Mouse (Mus musculus) cerebellum, postnatal 4 days (tissue): Measurements from ENCODE around the gene Rbbp4.
"Not testable (repeated sequence)": the region's sequence is repeated elsewhere in the genome, so short reads cannot be mapped to it uniquely, and the experiment has no call there.

Source experiments
- DNase-seq, 2 experiments: peaks; one replicate each; pipeline ENCODE4 v3.0.0; 2022; ENCODE audit warnings: low spot score in 2 of 2, mixed read lengths in 1 of 2

The Rbbp4 gene

DNA sequence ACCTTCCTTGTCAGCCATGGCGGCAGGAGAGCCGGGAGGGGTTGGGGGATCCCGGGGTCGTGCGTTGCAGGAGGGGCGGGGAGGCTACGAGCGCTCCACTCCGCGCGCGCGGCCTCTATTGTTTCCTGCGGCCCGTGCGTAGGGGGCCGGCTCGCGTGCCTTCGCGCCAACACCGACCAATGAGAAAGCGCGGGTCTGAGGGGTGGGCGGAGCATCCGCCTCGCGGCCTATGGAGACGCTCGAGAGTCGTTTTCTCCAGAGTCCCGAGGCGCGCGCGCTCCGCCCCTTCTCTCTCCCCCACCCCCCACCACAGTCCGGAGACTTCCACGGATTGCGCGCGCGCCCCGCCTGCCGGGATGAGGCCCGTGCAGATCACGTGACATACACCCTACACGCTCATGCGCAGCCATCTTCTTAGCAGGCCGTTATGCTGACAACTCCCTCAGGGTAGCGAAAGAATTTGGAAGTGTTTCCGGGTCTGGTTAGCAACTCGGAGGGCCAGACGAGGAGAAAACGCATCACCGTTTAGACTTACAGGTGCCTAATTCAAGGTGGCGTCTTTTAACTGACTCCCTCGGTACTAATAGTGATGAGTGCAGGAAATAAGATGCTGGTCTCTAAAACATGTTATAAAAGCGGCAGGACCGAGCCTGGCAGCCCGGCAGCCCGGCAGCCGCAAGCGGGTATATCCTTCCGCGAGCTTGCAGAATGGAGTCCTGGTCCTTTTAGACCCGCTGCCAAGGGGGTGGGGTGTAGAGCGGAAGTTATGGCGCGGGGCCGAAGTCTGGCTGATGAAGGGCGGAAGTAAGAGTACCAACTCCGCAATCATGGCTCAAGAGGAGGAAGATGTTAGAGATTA, at the start of gene Rbbp4, which contains the start of gene Zbtb8os:
TSS of gene Rbbp4 (minus strand) at position 155 of the 859 bp plus-strand sequence.
TSS of gene Zbtb8os (plus strand) at position 480 of the 859 bp plus-strand sequence.
- DNase-seq = peak; percentile 91 to 97

- no peak for DNase-seq
Measured at GRCm38 (mm10) chr4:129384440-129384839, 49.3 kb upstream of the Rbbp4 start.

DNA sequence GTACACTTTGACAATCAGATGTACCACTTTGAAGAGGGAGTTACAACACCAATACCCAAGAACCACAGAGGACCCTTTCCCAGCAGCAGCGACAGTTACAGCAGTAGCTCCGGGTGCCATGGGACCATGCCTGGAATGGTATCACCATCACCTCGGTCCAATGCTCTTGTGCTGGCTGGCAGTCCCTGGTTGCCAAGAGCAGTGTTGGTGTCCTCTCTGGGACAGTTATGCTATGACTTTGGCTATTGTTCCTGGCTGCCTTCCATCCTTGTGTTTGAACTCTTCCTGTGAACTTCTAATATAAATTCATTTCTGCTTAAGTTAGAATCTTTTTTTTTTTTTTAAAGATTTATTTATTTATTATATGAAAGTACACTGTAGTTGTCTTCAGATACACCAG, 48.4 kb upstream of the Rbbp4 start:
- no peak for DNase-seq

DNA sequence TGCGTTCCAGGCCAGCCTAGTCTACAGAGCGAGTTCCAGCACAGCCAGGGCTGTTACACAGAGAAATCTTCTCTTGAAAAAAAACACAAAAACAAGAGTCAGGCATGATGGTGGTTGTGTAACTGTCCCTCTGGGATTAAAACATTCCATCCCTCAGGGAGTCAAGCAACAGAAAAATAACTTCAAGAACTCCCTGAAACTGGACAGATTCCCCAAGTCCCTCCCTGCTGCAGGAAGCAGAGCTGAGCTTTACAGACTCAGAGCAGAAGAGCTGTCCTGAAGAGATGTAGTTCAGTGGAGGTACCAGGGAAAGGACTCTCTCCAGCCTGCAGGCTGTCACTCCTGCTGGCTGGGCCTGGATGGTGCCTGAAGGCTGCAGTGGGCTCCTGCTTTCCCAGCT, 47.3 kb upstream of the Rbbp4 start:
- no peak for DNase-seq

- no peak for DNase-seq
Measured at GRCm38 (mm10) chr4:129382029-129382428, 46.9 kb upstream of the Rbbp4 start.

DNA sequence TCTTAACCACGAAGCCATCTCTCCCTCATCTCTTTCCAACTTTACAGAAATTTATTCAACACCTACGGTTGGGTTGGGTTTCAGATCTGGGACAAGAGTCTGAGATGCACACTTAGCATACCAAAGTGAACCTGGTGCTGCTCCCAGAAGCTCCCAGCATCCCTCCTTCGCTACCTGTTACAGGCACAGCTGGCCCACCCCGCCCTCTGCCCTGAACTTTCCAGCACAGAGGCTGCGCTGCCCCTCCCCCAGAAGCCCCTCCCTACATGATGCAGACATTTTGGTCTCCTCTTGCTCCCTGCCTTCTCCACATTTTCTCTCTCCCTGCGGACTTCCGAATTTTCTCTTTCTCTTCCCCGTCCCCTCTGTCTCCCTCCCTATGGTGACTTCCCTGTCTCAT, 46.0 kb upstream of the Rbbp4 start:
- DNase-seq = no peak

DNA sequence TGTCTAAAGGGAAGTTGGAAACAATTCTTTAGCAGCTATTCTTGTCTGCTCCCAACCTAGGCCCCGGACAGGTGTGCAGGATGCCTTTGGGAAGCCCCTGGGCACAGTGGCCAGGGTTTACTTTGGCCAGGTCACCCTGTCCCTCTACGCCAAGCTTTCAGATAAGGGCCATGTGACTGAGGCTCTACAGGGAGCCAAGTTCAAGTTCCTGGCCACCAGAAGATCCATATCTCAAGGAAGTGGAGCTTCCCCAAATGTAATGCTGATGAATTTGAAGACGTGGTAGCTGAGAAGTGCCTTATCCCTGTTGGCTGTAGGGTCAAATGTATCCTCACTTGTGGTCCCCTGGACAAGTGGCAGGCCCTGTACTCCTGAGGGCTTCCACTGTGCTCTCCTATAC, 44.6 kb upstream of the Rbbp4 start:
- DNase-seq = no peak

DNA sequence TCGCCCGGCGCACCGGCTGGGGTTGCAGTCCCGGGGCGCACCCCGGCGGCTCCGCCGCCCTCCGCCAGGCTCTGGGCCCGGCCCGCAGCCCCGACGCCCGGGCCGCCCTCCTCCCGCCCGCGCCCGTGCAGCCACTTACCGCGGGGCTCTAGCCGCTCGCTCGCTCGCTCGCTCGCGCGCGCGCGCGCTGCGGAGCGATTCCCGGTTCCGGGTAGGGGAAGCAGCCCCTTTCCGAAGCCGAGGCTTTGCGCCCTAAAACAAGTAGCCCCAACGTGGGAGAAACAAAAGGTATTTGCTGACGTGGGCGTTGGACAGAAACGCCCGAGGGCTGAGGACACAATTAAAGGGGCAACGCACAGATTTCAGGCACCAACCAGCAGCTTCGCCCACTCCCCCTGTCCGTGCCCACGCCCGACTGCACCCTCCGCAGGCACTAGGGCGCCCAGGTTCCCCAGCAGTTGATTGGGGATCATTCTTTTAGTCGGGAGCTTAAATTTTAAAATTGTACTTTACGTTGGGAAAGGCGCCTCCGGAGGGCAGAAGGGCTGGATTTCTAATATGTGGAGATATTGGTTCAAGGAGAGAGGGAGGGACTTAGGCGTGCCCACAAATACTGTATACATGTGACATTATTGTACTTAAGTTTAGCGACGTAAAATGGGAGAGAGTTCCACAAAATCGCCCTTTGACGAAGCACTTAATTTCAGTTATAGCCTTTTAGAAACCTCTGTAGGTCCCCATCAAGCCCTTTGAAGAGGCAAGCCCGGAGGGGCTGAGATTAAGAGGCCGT, 42.6 kb upstream of the Rbbp4 start, which contains the start of gene Zbtb8a:
TSS of gene Zbtb8a (minus strand) at position 516 of the 790 bp plus-strand sequence.
- DNase-seq = peak in 1 of 2 experiments; percentile 50

- peak in 1 of 2 experiments; percentile 53 for DNase-seq
Measured at GRCm38 (mm10) chr4:129376961-129377545, 41.9 kb upstream of the Rbbp4 start.

GRCm38 (mm10) chr4:129375821-129376220, 40.7 kb upstream of the Rbbp4 start:
- no peak for DNase-seq

GRCm38 (mm10) chr4:129375000-129375399, 39.8 kb upstream of the Rbbp4 start:
- DNase-seq = no peak

- DNase-seq = no peak
Measured at GRCm38 (mm10) chr4:129374219-129374755, 39.1 kb upstream of the Rbbp4 start.

- no peak for DNase-seq
Measured at GRCm38 (mm10) chr4:129373202-129373976, 38.2 kb upstream of the Rbbp4 start.

DNA sequence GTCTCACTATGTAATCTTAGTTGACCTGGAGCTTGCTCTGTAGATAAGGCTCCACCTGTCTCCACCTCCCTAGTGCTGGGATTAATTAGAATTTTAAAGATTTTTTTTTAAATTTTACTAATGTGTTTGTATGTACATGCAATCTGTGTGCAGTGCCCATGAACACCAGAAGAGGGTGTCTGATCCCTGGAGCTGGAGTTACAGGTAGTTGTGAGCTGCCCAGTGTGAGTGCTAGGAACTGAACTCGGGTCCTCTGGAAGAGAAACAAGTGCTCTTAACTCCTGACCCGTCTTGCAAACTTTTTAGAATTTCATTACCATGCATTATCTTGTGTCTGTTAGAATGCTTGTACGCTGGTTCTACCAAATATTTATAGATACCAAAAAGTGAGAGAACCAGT, 36.2 kb upstream of the Rbbp4 start:
- no peak for DNase-seq

DNA sequence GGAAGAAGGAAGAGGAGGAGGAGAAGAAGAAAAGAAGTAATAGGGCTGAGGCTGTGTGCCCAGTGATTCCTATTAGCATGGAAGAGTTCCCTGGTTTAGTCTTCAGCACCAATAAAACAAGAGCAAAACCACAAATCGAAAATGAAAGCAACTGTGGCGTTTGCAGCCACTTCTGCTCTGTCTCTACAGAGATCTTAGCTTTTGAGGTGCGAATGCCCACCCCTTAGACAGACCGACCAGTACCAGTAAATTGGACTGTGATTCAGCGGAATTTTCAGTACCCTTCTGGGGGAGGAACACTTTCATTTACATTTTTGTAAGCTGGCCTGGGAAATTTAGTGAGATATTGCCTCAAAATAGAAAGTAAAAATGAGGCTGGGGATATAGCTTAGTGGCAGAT, 30.1 kb upstream of the Rbbp4 start:
- DNase-seq = no peak

DNA sequence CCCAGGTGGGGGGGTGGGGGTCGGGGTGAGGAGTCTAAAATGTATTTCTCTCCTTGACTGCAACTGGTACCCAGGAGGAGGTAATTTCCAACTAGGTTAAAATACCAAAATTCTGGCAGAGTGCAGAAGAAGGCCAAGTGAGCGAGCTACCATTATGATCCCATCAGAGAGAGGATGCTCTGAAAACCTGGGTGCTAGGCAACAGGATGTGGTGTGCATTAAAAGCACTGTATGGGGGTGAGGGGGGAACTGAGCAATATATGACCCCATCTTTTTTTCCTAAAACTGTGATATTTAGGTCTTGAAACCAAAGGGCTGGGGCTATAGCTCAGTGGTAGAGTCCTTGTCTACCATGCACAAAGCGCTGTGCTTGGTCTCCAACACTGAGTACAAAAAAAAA, 29.2 kb upstream of the Rbbp4 start:
- no peak for DNase-seq

GRCm38 (mm10) chr4:129363463-129363862, 28.3 kb upstream of the Rbbp4 start:
- DNase-seq = no peak

GRCm38 (mm10) chr4:129362771-129363170, 27.6 kb upstream of the Rbbp4 start:
- no peak for DNase-seq

DNA sequence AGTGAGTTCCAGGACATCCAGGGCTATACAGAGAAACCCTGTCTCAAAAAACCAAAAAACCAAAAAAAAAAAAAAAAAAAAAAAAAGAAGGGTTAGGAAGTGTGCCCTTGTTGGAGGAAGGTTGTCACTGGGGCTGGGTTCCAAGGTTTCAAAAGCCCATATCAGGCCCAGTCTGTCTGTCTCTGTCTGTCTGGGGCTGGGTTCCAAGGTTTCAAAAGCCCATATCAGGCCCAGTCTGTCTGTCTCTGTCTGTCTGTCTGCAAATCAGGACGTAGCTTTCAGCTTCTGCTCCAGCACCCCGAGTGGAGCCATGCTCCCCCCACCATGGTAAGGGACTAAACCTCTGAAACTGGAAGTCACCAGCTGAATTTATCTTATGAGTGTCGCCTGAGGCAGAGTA, 27.1 kb upstream of the Rbbp4 start:
- not testable (repeated sequence) for DNase-seq

DNA sequence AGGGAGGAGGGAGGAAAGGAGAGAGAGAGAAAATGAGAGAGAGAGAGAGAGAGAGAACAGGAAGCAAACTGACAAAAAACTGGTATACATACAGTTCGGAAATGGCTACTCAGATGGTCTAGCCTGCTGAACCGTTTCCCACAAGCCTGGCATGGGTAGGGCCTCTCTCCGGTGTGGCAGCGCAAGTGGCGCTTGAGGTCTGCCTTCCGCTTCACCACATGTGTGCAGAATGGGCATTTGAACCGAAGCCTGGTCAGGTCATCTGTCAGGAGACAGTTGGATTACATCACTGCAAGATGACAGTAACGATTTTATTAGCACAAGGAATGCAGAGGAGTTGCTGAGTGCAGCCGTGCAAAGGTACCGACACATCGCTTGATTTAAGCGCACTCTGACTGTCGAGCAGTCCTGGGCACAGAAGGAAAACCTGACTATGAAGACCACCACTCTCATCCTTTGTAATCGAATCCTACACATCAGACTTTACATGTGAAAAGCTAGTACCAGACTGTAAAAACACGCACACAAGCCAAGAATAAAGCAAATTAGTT, 22.5 kb upstream of the Rbbp4 start:
- DNase-seq = no peak

DNA sequence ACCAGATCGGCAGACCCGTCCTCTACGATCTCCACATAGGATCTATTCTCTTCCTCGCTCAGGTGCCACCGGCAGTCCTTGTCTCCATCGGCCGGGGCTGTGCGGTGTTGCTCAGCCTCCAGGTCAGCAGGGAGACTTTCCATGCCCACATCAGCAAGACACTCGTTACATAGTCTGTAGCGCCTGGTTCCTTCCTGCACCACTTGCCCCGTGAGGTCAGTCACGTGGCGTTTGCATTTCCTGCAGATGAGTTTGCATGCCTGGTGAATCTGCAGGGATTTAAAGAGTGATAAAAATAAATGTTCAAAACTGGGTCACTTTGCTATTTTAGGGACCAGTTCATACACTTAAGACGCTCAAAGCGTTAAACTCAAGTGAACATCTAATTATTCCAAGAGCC, 19.1 kb upstream of the Rbbp4 start:
- no peak for DNase-seq
